Mouse (Mus musculus): Measurements from ENCODE around the gene Ldb3.

Ldb3 gene

GRCm38 (mm10) chr14:34561647-34562046 is 26.8 kb downstream of the Ldb3 start:
- DNase-seq (ENCODE audit: low spot score in 2 of 2): no peak

DNA sequence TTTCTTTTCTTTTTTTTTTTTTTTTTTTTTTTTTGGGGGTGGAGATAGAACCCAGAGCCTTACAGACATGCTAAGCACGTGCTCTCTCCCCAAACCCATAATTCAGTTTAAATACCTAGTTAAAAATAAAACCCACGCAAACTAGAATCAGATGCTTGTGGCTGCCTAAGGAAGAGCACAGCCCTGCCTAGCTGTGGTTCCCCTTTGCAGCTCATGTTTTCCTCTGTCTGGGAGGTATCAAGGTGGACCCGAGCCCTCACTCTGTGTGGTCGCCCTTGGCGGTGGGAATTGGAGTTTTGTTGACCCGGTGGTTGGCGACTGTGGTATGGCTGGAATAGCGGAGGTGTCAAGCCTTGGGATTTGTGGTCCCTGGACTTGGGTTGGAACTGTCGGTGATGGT is 29.5 kb downstream of the Ldb3 start:
- no peak for DNase-seq (ENCODE audit: low spot score in 2 of 2)

DNA sequence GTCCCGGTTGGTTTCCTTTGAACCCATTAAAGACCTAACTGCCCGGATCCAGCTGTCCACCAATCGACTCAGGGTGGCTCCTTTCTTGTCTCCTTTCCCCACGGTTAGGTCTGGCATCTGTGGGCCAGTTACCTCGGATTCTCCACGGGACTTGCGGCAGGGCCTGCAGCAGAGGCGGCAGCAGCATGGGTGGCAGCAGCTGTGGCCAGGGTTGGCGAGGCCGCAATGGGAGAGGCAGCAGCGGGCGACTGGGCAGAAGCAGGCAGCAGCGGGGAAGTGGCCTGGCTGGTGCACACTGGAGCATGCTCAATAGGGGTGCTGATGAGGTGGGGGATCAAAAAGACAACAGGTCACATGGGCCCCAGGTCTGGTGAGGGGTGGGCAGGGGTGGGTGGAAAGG is 33.3 kb downstream of the Ldb3 start:
- DNase-seq (ENCODE audit: low spot score in 2 of 2): no peak

DNA sequence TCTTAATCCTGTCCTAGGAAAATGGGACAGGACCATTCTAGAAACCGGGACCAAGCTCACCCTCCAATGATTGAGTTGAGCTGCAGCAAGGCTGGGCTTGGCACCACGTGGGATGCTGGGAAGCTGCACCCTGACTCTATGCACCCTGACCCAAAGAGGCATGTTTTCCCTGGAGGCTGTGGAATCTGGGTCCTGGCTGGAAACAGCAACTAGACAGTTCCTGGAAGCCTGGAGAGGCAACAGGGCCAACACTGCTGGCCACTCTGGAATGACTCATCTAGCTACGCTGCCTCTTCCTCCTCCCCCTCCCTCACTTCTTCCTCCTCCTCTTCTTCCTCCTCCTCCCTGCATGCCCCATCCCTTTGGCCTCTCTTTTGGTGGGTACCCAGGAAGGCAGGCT is 34.4 kb downstream of the Ldb3 start:
- peak in 1 of 2 experiments; percentile 61 for DNase-seq (ENCODE audit: low spot score in 2 of 2)

GRCm38 (mm10) chr14:34553470-34553869 is 35.0 kb downstream of the Ldb3 start:
- DNase-seq (ENCODE audit: low spot score in 2 of 2): no peak

DNA sequence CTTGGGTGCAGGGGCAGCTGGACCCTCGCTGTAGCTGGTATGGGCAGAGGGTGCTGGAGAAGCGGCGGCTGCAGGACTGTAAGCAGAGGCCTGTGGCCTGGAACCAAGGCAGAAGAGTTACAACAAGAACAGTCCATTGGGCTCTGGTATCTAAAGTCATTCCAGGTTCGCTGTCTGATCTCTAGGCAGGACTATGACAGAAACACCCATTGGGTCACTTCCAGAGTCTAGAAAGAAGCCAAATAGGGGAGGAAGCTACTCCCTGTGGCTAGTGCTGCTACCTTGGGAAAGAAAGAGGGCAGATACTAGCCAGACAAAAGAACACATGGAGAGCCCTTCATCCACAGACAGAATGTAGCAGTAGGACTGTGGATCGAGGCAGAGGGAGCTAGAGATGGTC is 36.3 kb downstream of the Ldb3 start:
- DNase-seq (ENCODE audit: low spot score in 2 of 2): no peak

- DNase-seq (ENCODE audit: low spot score in 2 of 2): peak; percentile 73 to 86
Measured at GRCm38 (mm10) chr14:34549004-34549671, 39.3 kb downstream of the Ldb3 start.

DNA sequence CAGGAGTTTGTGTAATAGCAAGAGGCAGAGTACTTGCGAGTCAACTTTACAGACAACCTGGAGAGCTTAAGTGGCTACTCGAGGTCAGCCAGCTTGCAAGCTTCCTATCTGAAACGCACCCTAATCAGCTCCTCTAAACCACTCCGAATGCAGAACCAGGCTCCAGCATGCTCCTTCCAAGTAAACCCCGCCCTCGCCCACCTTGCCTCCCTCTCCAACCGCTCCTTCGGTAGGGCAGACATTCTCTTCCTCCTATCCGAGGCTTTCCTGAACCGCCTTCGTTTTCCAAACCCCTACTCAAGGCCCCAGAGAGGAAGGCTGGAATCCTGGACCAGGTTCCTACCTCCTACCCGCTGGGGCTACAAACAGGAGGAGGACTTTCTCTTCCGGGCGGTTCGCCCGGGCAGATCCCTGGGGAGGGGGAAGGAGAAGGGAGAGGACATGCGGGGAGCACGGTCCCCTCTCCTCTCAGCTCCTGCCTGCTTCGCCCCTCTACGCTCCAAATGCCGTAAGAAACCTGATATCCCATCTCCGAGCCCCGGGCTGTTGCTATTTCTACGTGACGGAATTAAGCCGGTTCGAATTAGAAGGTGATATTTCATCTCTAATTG is 40.0 kb downstream of the Ldb3 start:
- peak; percentile 53 to 63 for DNase-seq (ENCODE audit: low spot score in 2 of 2)

- no peak for DNase-seq (ENCODE audit: low spot score in 2 of 2)
Measured at GRCm38 (mm10) chr14:34544545-34544944, 43.9 kb downstream of the Ldb3 start.

DNA sequence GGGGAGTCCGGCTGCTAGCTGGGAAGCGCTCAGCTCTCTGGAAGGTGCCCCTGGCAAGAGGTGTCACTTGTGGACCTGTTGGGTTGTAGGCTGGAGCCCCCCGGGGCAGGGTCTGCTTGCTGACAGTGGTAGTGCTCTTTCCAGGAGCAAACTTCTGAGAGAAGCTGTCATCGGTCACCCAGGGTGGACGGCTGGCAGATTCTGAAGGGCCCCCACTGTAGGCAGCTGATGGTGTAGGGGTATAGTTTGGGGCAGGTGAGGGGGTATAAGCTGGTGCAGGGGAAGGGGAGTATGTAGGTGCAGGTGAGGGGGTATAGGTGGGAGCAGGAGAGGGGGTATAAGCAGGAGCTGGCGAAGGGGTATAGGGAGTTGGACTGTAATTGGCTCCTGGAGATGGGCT is 44.5 kb downstream of the Ldb3 start:
- DNase-seq (ENCODE audit: low spot score in 2 of 2): no peak

GRCm38 (mm10) chr14:34543596-34543995 is 44.9 kb downstream of the Ldb3 start:
- no peak for DNase-seq (ENCODE audit: low spot score in 2 of 2)

DNA sequence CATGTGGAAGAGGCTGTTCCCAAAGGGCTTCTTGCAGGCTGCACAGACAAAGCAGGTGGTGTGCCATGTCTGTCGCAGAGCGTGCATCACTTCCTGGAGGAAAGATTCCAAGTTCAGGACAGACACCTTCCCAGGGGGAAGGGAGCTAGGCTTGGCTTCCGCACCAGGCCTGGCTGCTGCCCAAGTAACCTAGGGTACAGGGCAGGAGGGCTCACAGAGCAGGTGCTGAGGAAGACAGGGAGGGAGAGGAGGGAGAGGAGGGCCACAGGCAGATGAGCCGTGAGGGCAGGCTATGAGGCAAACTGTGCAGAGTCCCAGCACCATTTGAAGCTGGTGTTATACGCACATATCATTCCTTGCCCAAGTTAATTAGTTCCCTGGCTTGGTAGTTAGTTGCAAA is 46.6 kb downstream of the Ldb3 start:
- no peak for DNase-seq (ENCODE audit: low spot score in 2 of 2)

GRCm38 (mm10) chr14:34540685-34541162 is 47.8 kb downstream of the Ldb3 start:
- DNase-seq (ENCODE audit: low spot score in 2 of 2): peak; percentile 36 to 64

DNA sequence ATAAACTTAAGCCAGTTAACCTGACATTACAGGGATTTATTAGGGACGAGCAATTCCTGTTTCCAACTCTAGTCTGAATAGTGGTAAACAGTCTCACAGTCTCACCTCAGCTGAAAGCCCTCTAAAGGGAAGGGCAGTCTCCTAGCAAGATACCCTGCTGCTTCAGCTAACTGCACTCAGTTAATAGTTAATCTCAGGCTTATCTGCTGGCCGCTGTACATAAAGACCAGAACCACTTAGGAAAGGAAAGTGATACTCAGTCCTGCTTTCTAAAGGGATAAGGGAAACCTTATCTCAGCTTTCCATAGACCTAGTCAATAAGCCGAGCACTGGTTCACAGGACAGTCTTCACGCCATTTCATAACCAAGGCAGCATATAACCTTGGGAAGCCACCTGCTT is 52.6 kb downstream of the Ldb3 start:
- DNase-seq (ENCODE audit: low spot score in 2 of 2): no peak

GRCm38 (mm10) chr14:34533537-34533936 is 54.9 kb downstream of the Ldb3 start:
- DNase-seq (ENCODE audit: low spot score in 2 of 2): no peak

DNA sequence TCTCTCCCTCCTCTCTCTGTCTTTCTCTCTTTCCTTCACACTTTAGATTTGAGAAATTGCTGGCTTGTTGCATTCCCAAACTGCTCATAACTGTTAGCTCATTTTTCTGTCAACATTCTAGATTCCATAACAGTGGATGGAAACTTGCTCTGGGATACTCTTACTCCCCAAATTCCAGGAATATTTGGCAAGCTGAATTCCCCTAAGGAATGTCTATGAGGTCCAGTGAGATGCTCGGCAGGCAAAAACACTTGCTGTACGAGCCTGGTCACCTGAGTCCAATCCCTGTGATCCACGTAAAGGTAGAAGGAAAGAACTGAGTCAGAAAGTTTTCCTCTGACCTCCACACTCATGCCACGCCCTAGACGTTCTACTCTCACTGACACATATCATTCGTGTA is 55.9 kb downstream of the Ldb3 start:
- no peak for DNase-seq (ENCODE audit: low spot score in 2 of 2)

GRCm38 (mm10) chr14:34528804-34529203 is 59.7 kb downstream of the Ldb3 start:
- DNase-seq (ENCODE audit: low spot score in 2 of 2): no peak

DNA sequence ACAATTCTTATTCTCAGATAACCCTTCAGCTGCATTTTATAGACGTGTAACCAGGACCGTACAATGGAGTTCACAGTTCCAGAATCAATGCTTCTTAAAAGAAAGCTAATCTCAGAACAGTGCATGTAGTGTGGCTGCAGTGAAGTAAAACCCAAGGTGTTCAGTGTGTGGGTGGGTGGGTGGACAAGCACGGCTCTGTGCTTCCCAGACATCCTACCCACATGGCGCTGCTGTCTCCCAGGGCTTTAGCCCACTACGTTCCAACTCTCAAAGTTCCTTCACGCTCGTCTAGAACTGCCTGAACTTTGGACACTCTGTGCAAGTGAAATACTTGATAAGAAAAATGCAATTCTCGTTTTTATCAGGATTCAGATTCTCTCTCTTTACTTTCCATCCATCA is 65.8 kb downstream of the Ldb3 start, which contains the start of gene 9230112D13Rik:
TSS of gene 9230112D13Rik (minus strand) at position 101 of the 400 bp plus-strand sequence.
- DNase-seq (ENCODE audit: low spot score in 2 of 2): no peak

DNA sequence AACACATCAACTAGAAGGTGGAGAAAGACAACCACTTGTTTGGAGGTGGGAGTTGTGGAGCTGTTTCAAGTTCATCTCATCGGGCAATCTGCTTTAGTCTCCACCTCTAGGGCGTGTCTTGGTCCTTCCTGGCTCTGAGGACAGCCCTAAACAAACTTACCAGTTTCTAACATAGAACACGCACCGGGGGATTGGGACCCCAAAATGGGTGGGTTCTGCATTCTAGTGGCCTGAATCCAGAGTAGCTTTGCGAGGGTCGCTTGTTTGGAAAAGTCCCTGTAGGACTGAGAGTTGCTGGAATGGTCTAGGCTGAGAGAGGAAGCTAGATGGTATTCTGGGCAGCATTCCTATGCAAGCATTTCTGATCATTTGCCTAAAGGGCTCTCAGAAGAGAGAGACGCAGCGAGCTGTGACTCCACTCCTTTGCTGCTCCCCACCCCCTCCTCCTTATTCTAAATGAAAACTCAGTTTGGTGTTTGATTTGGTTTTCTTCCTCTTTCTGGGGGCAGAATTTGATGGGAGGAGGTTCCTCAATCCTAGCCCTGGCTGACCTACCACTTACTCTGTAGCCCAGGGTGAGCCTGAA is 70.4 kb downstream of the Ldb3 start:
- no peak for DNase-seq (ENCODE audit: low spot score in 2 of 2)

- no peak for DNase-seq (ENCODE audit: low spot score in 2 of 2)
Measured at GRCm38 (mm10) chr14:34516960-34517577, 71.4 kb downstream of the Ldb3 start.

DNA sequence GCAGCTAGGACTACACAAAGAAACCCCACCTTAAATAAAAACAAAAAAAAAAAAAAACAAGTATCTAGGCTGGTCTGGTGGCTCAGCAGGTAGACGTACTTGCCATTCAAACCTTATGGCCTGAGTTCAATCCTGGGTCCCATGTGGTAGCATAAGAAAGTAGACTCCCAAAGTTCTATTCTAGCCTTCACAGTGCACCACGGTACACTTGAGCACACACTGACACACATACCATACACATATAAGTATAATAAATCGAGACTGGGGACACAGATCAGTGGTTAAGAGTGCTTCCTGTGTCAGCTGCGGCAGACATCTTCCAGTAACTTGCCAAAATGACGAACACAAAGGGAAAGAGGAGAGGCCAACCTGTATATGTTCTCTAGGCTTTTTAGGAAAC is 72.6 kb downstream of the Ldb3 start:
- no peak for DNase-seq (ENCODE audit: low spot score in 2 of 2)

GRCm38 (mm10) chr14:34514120-34514519 is 74.4 kb downstream of the Ldb3 start:
- DNase-seq (ENCODE audit: low spot score in 2 of 2): no peak

GRCm38 (mm10) chr14:34512602-34513001 is 75.9 kb downstream of the Ldb3 start:
- no peak for DNase-seq (ENCODE audit: low spot score in 2 of 2)

Data from urinary bladder, postnatal 36 days (tissue).